Mouse (Mus musculus): ENCODE results near the gene Tmem160. TPM values are rescaled to one million over a fixed set of nuclear protein-coding genes. Genes with fewer than 3 reads are reported as not detected.

Tmem160 gene
- polyA plus RNA-seq, 1 experiment from 2014 or later: 71.4 TPM

DNA sequence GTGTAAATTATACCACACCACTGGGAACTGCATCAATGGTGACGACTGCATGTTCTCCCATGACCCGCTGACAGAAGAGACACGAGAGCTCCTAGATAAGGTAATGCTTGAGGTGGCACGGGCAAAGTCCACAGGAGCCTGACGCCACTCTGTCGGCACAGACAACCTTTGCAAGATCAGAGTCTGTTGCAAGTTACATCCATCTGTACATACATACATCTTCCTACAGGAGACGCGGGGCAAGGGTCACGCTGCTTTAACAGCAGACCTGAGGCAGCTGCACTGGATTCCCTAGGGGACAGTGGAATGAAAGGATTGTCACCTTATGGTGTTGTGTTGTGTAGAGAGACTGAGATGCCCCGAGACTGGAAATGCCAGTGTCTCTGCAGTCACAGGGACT is 26.9 kb upstream of the Tmem160 start:
- no peak for ATAC-seq (ENCODE audit: insufficient number of reproducible peaks, low FRiP score, low TSS enrichment, low read depth)
- WGBS: 94% methylated on average over 10 of the region's 10 CpGs
- Histone ChIP-seq H3K27ac (replicated peaks; ENCODE audit: low read depth, low read length) (no peak overlapping the region), H3K27me3 (ENCODE audit: control insufficient read depth, insufficient read depth, low read length) (no peaks in the 10 kb centered on the region), H3K4me3 (ENCODE audit: low read depth, low read length) (no peak overlapping the region), H3K4me2 (ENCODE audit: low read depth, severe bottlenecking) (no peak overlapping the region), H3K9me3 (ENCODE audit: control insufficient read depth, low read length) (no peaks in the 10 kb centered on the region; the same call in 1 of the 2 replicates), H3K9ac (ENCODE audit: low read length) (no peak overlapping the region), H3K4me1 (ENCODE audit: control insufficient read depth, insufficient read depth, low read length) (no peaks in the 10 kb centered on the region), H3K36me3 (ENCODE audit: control insufficient read depth, insufficient read depth, low read length) (peaks cover 63% of the 10 kb centered on the region)
- no peak for DNase-seq (ENCODE audit: low spot score)

DNA sequence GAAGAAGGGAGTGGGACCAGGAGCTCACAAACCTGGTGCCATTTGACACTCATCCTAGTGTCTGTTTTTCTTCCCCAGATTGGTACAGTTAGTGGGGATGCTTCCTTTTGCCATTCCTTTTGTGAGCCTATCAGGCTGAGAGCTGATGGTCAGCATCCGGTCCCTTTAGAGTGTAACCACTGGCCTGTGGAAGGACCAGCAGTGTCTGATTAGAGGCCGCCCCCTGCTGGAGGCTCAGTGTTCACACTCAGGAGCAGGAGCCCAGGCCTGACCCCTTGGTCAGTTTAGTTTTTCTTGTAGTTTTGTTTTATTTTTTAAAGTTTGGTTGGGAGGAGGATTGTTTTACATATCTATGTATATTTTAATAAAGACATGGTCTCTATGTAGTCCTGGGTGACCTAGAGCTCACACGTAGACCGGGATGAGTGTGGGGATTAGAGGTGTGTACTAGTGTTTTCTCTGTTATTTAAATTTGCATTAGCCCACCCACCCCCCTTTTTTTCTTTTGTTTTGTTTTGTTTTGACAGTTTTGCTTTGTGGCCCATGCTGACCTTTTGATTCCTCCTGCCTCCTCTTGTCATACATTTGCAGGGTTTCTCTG is 26.4 kb upstream of the Tmem160 start:
- Histone ChIP-seq H3K27ac (replicated peaks; ENCODE audit: low read depth, low read length) (no peak overlapping the region), H3K4me1 (ENCODE audit: control insufficient read depth, insufficient read depth, low read length) (no peaks in the 10 kb centered on the region), H3K9ac (ENCODE audit: low read length) (no peak overlapping the region), H3K27me3 (ENCODE audit: control insufficient read depth, insufficient read depth, low read length) (no peaks in the 10 kb centered on the region), H3K9me3 (ENCODE audit: control insufficient read depth, low read length) (no peaks in the 10 kb centered on the region; the same call in 1 of the 2 replicates), H3K36me3 (ENCODE audit: control insufficient read depth, insufficient read depth, low read length) (peaks cover 61% of the 10 kb centered on the region), H3K4me3 (ENCODE audit: low read depth, low read length) (no peak overlapping the region), H3K4me2 (ENCODE audit: low read depth, severe bottlenecking) (no peak overlapping the region)
- ATAC-seq (ENCODE audit: insufficient number of reproducible peaks, low FRiP score, low TSS enrichment, low read depth) (no peak), DNase-seq (ENCODE audit: low spot score) (peak; percentile 75)
- 67% methylated on average over 4 of the region's 4 CpGs for WGBS

GRCm38 (mm10) chr7:16433352-16433971 is 19.1 kb upstream of the Tmem160 start:
- H3K4me3 ChIP-seq (ENCODE audit: low read depth, low read length): no peak overlapping the region
- H3K27me3 ChIP-seq (ENCODE audit: control insufficient read depth, insufficient read depth, low read length): no peaks in the 10 kb centered on the region
- no peaks in the 10 kb centered on the region for H3K9me3 ChIP-seq (ENCODE audit: control insufficient read depth, low read length)
- no peak overlapping the region for H3K9ac ChIP-seq (ENCODE audit: low read length)
- H3K4me1 ChIP-seq (ENCODE audit: control insufficient read depth, insufficient read depth, low read length): no peaks in the 10 kb centered on the region
- no peak overlapping the region for H3K27ac ChIP-seq (replicated peaks; ENCODE audit: low read depth, low read length)
- no peak for ATAC-seq (ENCODE audit: insufficient number of reproducible peaks, low FRiP score, low TSS enrichment, low read depth)
- no peak for DNase-seq (ENCODE audit: low spot score)
- H3K36me3 ChIP-seq (ENCODE audit: control insufficient read depth, insufficient read depth, low read length): peaks cover 61% of the 10 kb centered on the region
- WGBS: 87% methylated on average over 3 of the region's 3 CpGs
- H3K4me2 ChIP-seq (ENCODE audit: low read depth, severe bottlenecking): no peak overlapping the region

- peaks cover 46% of the 10 kb centered on the region for H3K36me3 ChIP-seq (ENCODE audit: control insufficient read depth, insufficient read depth, low read length)
- 93% methylated on average over 9 of the region's 9 CpGs for WGBS
- ATAC-seq (ENCODE audit: insufficient number of reproducible peaks, low FRiP score, low TSS enrichment, low read depth) (no peak), DNase-seq (ENCODE audit: low spot score) (no peak)
- no peaks in the 10 kb centered on the region for H3K9me3 ChIP-seq (ENCODE audit: control insufficient read depth, low read length)
- H3K27me3 ChIP-seq (ENCODE audit: control insufficient read depth, insufficient read depth, low read length): no peaks in the 10 kb centered on the region
- H3K4me3 ChIP-seq (ENCODE audit: low read depth, low read length): no peak overlapping the region
- H3K4me1 ChIP-seq (ENCODE audit: control insufficient read depth, insufficient read depth, low read length): no peaks in the 10 kb centered on the region
- no peak overlapping the region for H3K27ac ChIP-seq (replicated peaks; ENCODE audit: low read depth, low read length)
- H3K9ac ChIP-seq (ENCODE audit: low read length): no peak overlapping the region
- no peak overlapping the region for H3K4me2 ChIP-seq (ENCODE audit: low read depth, severe bottlenecking)
Measured at GRCm38 (mm10) chr7:16435088-16435487, 17.5 kb upstream of the Tmem160 start.

DNA sequence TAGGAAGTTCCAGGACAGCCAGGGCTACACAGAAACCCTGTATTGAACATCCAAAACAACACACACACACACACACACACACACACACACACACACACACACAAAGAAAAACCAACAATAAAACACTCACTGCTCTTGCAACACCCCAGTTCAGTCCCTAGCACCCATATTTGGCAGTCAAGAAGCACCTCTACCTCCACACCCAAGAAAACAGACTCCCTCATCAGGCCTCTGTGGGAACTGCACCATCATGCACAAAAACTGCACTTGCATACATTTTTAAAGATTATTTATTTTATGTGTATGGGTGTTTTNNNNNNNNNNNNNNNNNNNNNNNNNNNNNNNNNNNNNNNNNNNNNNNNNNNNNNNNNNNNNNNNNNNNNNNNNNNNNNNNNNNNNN is 11.3 kb upstream of the Tmem160 start:
- Histone ChIP-seq H3K36me3 (ENCODE audit: control insufficient read depth, insufficient read depth, low read length) (no peaks in the 10 kb centered on the region), H3K9me3 (ENCODE audit: control insufficient read depth, low read length) (no peaks in the 10 kb centered on the region), H3K4me2 (ENCODE audit: low read depth, severe bottlenecking) (no peak overlapping the region), H3K4me1 (ENCODE audit: control insufficient read depth, insufficient read depth, low read length) (no peaks in the 10 kb centered on the region), H3K9ac (ENCODE audit: low read length) (no peak overlapping the region), H3K27me3 (ENCODE audit: control insufficient read depth, insufficient read depth, low read length) (no peaks in the 10 kb centered on the region), H3K27ac (replicated peaks; ENCODE audit: low read depth, low read length) (no peak overlapping the region), H3K4me3 (ENCODE audit: low read depth, low read length) (no peak overlapping the region)
- DNase-seq (ENCODE audit: low spot score): no peak
- no peak for ATAC-seq (ENCODE audit: insufficient number of reproducible peaks, low FRiP score, low TSS enrichment, low read depth)

DNA sequence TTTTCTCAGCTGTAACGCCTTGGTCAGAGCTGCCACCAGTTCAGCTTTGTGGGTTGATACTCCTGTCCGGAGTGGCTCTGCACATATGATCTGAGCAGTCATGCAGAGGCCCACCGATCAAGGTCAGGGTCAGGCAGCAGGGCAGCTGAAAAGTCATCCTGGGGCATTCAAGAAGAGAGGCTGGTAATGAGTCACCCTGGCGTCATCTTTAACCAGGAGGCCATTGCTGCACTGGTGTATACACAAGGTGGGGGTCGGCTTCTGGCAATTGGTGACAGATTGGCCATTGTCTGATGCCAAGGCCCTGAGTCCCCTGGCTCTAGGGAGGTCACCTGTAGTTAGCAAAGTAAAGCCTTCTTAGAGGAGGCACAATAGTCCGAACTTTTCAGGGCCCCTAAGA is 923 bp upstream of the Tmem160 start:
- WGBS: 76% methylated on average over 6 of the region's 6 CpGs
- Histone ChIP-seq H3K4me3 (ENCODE audit: low read depth, low read length) (no peak overlapping the region), H3K9ac (ENCODE audit: low read length) (no peak overlapping the region), H3K27me3 (ENCODE audit: control insufficient read depth, insufficient read depth, low read length) (no peaks in the 10 kb centered on the region), H3K4me2 (ENCODE audit: low read depth, severe bottlenecking) (no peak overlapping the region), H3K4me1 (ENCODE audit: control insufficient read depth, insufficient read depth, low read length) (peaks cover 3% of the 10 kb centered on the region; the same call in 1 of the 2 replicates), H3K36me3 (ENCODE audit: control insufficient read depth, insufficient read depth, low read length) (no peaks in the 10 kb centered on the region), H3K27ac (replicated peaks; ENCODE audit: low read depth, low read length) (no peak overlapping the region), H3K9me3 (ENCODE audit: control insufficient read depth, low read length) (no peaks in the 10 kb centered on the region)
- ATAC-seq (ENCODE audit: insufficient number of reproducible peaks, low FRiP score, low TSS enrichment, low read depth) (no peak), DNase-seq (ENCODE audit: low spot score) (no peak)

DNA sequence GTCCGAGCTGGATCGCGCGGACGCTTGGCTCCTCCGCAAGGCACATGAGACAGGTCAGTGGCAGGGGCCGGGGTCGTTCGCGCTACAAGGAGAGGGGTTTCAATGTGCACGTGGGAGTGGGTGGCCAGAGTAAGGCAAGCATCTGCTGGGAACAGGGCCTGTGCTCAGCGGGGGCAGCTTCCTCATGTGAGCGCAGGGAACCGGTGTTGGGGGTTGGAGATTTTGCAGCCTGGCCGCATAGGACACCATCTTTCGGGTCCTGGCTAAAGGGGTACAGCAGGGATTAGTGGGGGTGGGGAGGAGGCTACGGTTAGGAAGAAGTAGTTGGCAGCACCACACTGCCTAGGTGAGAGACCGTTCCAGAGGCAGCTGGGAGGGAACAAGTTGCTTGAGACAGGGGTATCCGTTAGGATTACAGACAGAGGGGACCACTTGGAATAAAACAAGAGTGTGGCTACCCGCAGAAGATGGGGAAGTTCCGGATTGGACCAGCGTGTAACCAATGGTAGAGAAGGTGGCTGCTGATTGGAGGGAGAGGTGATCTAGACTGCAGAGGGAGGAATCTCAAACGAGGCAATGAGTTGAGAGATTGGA is 636 bp downstream of the Tmem160 start:
- Histone ChIP-seq H3K4me3 (ENCODE audit: low read depth, low read length) (peak overlapping the region; percentile 79), H3K9me3 (ENCODE audit: control insufficient read depth, low read length) (0 out of 2 replicates have a peak, but pooled peaks cover under 1% of the 10 kb centered on the region), H3K36me3 (ENCODE audit: control insufficient read depth, insufficient read depth, low read length) (no peaks in the 10 kb centered on the region), H3K27ac (replicated peaks; ENCODE audit: low read depth, low read length) (no peak overlapping the region; the same call in 1 of the 2 replicates), H3K9ac (ENCODE audit: low read length) (peak overlapping the region; percentile 74), H3K27me3 (ENCODE audit: control insufficient read depth, insufficient read depth, low read length) (no peaks in the 10 kb centered on the region), H3K4me2 (ENCODE audit: low read depth, severe bottlenecking) (peak overlapping the region; percentile 93), H3K4me1 (ENCODE audit: control insufficient read depth, insufficient read depth, low read length) (peaks cover 3% of the 10 kb centered on the region; the same call in 1 of the 2 replicates)
- WGBS: under 1% methylated on average over 23 of the region's 23 CpGs
- peak; percentile 65 for DNase-seq (ENCODE audit: low spot score)
- peak; percentile 70 for ATAC-seq (ENCODE audit: insufficient number of reproducible peaks, low FRiP score, low TSS enrichment, low read depth)

DNA sequence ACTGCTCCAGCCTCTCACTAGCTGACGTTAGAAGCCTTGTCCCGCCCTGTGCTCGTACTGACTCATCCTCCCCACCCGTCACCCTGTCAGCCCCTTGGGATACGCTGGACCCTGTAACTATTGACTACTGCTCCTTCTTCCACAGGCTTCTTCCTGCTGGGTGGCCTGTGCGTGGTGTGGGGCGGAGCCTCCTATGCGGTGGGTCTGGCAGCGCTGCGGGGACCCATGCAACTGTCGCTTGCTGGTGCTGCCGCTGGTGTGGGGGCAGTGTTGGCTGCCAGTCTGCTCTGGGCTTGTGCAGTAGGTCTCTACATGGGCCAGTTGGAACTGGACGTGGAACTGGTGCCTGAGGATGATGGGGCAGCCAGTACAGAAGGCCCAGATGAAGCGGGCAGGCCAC is 2.4 kb downstream of the Tmem160 start:
- H3K27me3 ChIP-seq (ENCODE audit: control insufficient read depth, insufficient read depth, low read length): no peaks in the 10 kb centered on the region
- ATAC-seq (ENCODE audit: insufficient number of reproducible peaks, low FRiP score, low TSS enrichment, low read depth): no peak
- DNase-seq (ENCODE audit: low spot score): no peak
- no peak overlapping the region for H3K4me2 ChIP-seq (ENCODE audit: low read depth, severe bottlenecking)
- H3K4me1 ChIP-seq (ENCODE audit: control insufficient read depth, insufficient read depth, low read length): peaks cover 3% of the 10 kb centered on the region; the same call in 1 of the 2 replicates
- no peak overlapping the region for H3K9ac ChIP-seq (ENCODE audit: low read length)
- H3K4me3 ChIP-seq (ENCODE audit: low read depth, low read length): no peak overlapping the region
- WGBS: 96% methylated on average over 14 of the region's 14 CpGs
- H3K36me3 ChIP-seq (ENCODE audit: control insufficient read depth, insufficient read depth, low read length): no peaks in the 10 kb centered on the region
- H3K9me3 ChIP-seq (ENCODE audit: control insufficient read depth, low read length): 0 out of 2 replicates have a peak, but pooled peaks cover 3% of the 10 kb centered on the region
- no peak overlapping the region for H3K27ac ChIP-seq (replicated peaks; ENCODE audit: low read depth, low read length)
